Mouse (Mus musculus) gastrocnemius, postnatal 36 days (tissue): ENCODE data around the gene Kctd7. TPM values are rescaled to one million over a fixed set of nuclear protein-coding genes. Genes with fewer than 3 reads are reported as not detected.

Experiments
- DNase-seq, 2 experiments: peaks; one replicate each; pipeline ENCODE4 v3.0.0; 2022
- intact Hi-C: fragments of 180-260 bp; cut with DNase I; formaldehyde crosslinking; loops from one replicate; pipeline ENCODE4 v1.15.1; 2025
- long read RNA-seq, 2 experiments: library from polyadenylated mRNA; stranded (forward); transcript quantifications; one replicate each; pipeline ENCODE4 v2.0.0; 2021
- total RNA-seq, 2 experiments: library from RNA; stranded (reverse); gene quantifications; 2 replicates each; pipeline ENCODE4 v1.2.3; 2021

The Kctd7 gene
- total RNA-seq, result 1 to 10 TPM; 1.8 to 2.2 TPM
- long read RNA-seq, experiment 1, result 0 reads
- long read RNA-seq, experiment 2, full-length matches to known transcripts, result 3 of 4 reads
- long read RNA-seq, experiment 2, partial matches to known transcripts, result 0 of 4 reads
- long read RNA-seq, experiment 2, other reads (novel, unspliced or antisense), result 1 of 4 reads

DNA sequence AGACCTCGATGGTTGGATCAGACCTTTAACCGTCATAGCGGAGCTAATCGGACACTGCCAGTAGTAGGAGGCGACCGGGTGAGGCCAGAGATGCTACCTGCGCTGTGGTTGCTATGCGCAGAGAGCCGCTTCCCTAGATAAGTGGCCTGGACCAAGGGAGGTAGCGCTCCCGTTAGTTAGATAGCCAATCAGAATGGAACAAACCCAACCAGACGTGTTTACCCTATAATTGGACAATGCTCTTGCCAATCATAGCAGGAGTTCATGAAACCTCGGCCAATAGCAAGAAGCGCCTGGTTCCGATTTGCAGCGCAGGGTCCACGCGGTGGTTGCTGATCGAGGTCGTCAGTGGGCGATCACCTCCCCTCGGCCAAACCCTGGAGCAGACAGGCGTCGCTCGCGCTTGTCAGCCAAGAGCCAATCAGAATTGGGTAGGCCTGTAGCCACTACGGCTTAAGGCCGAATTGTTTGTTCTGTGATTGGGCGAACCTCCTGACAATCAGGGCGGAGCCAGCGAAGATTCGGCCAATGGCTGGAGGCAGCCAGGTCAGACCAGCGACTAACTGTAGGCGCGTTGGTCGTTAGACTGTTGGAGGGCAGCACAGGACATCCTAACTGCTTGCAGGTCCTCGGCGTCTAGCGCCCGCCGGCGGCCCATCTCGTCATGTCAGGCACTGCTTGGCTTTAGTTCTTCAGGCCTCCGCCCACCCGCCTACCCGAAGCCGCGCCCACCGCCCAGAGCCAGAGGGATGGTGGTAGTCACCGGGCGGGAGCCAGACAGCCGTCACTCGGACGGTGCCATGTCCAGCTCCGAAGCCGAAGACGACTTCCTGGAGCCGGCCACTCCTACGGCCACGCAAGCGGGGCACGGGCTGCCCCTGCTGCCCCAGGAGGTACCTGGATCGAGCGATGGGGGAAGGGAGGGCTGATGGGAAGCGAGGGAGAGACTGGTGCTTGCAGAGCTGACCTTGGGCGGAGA is at the start of gene Kctd7:
Kctd7 (plus strand) TSS at position 528 of the 979 bp plus-strand sequence.
- DNase-seq, result peak; percentile 93 to 95
- intact Hi-C loops, result loop anchor here (5.0 kb wide), 2 partner anchors 82 to 122 kb away; no protein-coding TSS in a partner anchor

DNA sequence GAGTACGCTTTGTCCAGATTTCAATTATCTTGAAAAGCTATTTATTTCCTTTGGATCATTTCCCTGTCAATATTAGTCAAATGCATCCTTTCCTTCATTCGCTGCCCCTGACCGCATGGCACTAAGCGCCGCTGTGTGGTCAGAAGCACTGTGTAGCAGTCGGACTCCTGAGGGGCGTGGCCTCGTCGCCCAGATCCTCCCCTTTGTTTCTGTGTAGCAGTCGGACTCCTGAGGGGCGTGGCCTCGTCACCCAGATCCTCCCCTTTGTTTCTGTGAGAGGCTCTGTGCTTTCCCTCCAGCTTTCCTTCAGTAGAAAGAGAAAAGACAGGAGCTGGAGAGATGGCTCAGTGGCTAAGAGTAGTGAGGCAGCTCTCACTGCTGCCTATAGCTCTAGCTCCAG is 47.9 kb upstream of the Kctd7 start:
- intact Hi-C loops, result no loop called here
- no peak for DNase-seq

DNA sequence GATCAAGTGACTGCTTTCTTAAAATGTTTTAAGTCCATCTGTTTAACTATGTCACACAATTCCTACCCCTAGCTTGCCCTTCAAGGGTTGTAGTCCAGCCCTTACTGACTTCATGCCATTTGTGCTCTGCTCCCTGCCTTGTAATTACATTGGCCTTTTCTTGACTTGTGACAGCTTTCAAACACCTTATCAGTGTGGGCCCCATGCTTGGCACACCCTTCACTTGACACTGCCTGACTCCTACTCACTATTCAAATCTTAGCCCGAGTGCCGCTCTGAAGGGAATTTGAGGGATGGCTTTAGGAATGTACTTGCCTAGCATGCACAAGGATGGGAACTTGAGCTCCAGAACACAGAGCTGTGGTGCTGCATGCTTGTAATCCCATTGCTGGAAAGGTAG is 46.8 kb upstream of the Kctd7 start:
- intact Hi-C loops, result no loop called here
- no peak for DNase-seq

DNA sequence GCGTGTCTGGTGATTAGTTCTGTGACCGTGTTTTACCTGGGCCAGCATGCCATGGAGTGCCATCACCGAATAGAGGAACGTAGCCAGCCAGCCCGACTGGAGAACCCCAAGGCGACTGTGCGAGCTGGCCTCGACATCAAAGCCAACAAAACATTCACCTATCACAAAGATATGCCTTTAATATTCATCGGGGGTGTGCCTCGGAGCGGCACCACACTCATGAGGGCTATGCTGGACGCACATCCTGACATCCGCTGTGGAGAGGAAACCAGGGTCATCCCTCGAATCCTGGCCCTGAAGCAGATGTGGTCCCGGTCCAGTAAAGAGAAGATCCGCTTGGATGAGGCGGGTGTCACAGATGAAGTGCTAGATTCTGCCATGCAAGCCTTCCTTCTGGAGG is 42.9 kb upstream of the Kctd7 start:
- intact Hi-C loops, result no loop called here
- DNase-seq, result no peak

DNA sequence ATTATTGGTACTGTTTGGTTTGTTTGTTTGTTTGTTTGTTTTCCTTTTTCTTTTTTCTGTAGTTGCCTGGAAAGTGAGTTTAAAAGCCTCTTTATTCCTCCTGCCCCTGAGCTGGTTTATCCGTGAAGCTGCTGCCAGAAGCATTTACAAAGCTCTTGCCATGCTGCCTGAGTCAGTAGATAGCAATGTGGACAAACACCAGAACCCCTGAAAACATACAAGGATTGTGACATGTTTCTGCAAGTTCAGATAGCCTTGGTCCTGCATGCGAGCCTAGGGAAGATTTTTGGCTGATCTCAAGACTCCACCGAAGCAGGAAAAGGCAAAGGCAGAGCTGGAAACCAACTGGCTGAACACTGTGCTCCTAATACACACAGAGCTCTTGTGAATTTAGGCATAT is 35.3 kb upstream of the Kctd7 start:
- no peak for DNase-seq
- intact Hi-C loops, result no loop called here

DNA sequence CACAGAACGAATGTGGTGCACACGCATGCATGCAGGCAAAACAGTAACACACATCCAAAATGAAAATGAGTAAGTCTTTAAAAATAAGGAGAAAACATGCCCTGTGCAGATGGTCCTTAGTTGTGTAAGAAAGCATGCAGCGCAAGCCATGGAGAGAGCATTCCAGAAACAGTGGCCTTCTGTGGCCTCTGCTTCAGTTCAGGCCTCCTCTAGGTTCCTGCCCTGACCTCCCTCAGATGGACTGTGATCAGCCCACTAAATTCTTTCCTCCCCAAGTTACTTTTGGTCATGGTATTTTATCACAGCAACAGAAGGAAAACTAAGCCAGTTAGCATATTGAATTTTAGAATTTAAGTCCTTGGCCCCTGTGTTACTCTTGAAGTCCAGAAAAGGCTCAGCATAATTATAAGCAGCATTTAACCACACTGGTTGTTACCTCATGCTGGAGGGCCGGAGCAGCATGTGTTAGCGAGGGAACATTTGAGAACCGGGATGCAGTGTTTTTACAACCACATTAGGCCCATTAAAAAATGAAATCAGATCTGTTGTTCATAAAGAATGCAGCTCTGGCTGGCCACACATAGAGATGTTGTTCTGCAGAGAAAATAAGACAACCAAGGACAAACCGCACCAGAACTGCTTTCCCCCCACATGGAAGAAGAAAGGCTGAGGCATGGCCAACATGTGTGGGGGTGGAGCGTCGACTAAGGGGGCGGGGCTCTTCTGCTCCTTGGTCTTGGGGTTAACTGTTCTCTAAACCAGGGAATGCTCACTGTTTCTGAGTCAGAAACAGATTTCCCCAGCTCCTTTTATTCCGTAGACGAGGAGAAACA is 33.8 kb upstream of the Kctd7 start:
- DNase-seq, result no peak
- intact Hi-C loops, result no loop called here

DNA sequence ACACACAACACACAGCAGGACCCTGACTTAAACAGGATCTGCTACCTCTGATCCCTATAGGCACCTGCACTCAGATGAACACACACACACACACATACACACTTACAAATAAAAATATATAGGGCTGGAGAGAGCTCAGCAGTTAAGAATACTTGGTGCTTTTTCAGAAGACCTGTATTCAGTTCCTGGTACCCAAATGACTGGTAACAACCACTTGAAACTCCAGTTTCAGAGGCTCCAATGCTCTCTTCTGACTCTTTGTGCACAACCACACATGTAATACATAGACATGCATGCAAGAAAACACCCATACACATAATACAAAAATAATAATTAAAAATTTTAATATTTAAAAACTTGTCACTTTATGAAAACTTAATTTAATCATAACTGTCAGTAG is 32.0 kb upstream of the Kctd7 start:
- DNase-seq, result no peak
- intact Hi-C loops, result no loop called here

DNA sequence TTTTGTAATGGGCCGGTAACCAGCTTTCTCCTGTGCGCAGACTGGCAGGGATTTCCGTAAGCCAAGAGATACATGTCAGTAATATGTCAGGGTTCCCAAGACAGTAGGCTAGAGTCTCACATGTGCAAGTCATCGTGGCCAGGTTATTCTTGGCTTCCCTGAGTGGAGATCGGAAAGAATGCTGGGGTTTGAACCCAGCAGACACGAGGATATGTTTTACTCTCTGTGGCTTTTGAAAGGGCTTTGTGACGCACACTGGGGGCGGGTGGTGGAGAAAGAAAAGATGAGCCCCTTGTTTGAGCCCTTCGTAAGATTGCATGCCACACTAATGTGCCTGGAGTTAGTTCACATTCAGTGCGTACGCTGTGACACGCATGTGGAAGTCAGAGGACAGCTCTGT is 28.5 kb upstream of the Kctd7 start:
- intact Hi-C loops, result no loop called here
- no peak for DNase-seq

DNA sequence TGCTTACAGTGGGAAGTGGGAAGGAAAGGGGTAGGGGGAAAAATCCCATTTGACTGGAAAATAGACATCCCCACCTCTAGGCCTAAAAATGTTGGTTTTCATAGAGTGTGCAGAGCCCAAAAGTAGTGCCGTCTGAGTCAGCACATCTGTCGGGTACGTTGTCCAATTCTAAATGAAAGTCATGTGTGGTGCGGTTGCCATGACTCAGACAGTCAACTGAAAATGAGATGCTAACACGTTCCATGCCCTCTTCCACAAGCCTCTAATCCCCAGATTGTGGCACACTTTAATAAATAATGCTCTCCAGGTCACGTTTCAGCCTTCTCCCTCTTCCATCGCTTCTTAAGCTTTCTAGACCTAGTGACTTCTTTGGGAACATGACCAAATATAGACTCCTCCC is 27.8 kb upstream of the Kctd7 start:
- intact Hi-C loops, result no loop called here
- no peak for DNase-seq

DNA sequence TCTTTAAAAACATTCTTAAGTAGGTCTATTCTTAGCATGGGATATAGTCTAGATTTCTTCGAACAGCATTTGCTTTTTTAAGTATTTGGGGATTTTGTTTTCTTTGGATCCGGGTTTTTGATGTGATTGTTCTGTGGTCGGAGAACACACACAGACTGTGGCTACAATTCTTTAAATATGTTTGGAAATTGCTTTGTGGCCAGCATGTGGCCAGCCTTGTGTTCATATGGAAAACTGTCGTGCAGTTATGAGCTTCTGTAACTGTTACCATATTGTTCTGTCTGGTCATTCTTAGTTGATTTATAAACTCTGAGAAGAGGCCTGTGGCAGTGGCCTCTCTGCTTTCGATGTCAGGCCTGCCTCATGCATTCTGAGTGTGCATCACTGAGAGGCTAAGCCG is 26.7 kb upstream of the Kctd7 start:
- no peak for DNase-seq
- intact Hi-C loops, result no loop called here

DNA sequence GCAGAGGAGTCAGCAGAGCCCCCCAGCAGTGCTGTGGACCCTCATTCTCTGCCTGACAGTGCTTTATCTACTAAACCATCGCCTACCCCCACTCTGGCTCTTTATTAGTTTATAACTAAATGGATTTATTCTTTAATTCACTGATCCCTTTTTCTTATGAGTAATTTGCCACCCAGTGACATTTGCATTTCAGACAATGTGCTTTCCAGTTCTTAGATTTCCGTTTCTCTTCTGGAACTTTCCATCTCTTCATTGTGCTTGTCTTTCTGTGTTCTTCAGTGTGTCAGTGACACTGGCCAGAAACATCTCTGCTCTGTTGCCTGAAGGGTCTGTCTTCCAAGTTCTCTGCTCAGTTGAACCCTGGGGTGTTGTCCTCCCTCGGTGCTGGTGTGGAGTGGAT is 25.4 kb upstream of the Kctd7 start:
- no peak for DNase-seq
- intact Hi-C loops, result no loop called here

DNA sequence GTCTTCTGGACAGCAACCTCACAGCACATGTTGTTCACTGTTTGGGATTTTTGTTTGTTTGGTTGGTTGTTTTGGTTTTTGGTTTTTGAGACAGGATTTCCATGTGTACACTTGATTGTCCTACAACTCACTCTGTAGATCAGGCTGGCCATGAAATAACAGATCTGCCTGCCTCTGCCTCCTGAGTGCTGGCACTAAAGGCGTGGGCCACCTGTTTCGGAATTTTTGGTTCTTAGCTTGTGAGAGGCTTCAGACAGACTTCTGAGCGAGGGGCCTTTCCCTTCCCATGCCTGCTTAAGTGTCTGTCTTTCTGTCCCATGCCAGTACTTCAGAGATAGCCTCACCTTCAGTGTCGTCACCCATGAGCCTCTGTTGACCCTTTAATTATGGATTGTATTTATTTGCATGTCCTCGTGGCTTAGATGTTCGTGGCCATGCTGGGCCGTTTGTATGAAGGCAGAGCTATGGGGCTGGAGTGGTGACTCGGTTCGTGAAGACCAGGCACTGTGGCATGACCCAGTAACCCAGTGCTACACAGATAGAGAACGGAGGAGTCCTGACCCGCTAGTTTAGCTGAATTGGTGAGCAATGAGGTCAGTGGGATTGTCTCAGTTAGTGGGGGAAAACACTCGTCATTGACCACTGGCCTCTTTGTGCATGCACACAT is 24.5 kb upstream of the Kctd7 start:
- no peak for DNase-seq
- intact Hi-C loops, result no loop called here

DNA sequence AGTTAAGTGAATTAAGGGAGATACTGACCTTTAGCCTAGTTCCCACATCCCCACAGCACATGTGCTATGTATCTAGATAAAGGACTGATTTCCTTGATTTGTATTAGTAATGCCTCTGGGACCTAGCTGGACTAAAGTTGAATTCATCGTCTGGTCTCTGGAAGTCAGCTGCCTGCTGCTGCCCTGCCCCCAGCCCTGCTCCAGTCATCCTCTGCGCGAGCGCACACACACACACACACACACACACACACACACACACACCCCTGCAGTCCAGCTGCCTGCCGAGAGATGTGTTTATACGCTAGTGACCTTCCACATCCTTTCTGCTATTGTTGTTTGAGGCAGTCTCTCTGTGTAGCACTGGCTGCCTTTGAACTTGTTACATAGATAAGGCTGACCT is 23.8 kb upstream of the Kctd7 start:
- intact Hi-C loops, result no loop called here
- peak in 1 of 2 experiments; percentile 43 for DNase-seq

DNA sequence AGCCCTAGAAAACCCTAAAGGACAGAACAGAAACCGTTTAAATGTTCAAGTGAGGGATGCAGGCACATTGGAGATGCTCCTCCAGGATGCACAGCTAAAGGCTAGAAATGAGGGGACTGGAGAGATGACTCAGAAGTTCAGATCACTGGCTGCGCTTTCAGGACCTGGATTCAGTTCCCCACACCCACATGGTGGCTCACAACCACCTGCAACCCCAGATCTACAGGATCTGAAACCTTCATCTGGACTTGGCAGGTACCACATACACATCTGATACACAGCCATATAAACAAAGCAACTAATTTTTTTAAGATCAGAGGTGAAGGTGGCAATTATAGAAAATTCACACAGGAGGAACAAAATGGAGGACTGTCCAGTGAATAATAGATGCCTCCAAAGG is 22.3 kb upstream of the Kctd7 start:
- no peak for DNase-seq
- intact Hi-C loops, result no loop called here

DNA sequence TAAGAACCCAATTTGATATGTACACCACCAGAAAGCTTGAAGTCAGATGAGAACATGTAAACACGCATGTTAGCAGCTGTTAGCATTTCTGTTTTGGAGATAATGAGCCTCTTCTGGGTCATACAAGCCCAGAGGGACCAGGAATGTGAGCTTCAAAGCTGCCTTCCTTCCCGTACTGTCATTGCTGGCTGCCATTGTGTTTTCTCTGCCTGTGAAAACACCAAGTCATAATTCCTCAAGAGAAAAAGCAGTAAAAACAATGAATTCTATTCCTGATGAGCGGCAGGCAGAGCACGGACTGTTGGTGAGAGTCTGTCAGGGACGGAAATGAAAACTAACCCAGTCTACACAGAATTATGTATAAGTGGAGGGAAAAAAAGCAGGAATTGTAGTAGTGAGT is 20.4 kb upstream of the Kctd7 start:
- DNase-seq, result no peak
- intact Hi-C loops, result no loop called here

DNA sequence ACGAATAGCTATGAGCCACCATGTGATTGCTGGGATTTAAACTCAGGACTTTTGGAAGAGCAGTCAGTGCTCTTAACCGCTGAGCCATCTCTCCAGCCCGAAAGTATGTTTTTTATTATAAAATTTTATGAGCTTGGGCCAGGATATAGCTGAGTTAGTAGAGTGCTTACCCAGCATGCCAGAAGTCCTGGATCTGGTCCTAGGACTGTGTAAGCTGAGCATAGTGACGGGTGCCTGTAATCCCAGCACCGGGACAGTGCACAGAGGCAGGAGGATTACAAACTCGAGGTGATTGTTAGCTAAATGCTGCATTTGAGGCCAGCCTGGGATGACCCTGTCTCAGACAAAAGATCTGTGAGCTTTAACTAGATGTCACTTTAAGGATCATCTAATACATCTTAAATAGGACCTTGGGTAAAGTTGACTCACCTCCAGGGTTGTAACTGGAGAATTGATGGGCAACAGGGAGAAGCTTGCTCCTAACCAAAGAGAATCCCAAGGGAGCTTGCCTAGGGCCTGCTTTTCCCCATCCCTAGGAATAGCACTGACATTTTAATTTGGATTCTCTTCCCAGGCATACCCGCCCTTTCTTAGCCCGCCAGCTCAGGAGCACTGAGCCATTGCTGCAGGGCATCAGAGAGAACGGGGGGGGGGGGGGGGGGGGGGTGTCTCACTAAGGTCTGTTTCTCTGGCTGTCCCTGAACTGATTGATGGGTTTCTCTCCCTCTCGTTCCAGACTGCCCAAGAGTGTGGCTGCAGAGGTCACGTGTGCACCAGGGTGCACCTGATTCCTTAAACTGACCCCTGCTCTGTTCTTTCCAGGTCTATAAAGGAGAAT is 15.8 kb upstream of the Kctd7 start:
- intact Hi-C loops, result no loop called here
- DNase-seq, result peak in 1 of 2 experiments; percentile 31

DNA sequence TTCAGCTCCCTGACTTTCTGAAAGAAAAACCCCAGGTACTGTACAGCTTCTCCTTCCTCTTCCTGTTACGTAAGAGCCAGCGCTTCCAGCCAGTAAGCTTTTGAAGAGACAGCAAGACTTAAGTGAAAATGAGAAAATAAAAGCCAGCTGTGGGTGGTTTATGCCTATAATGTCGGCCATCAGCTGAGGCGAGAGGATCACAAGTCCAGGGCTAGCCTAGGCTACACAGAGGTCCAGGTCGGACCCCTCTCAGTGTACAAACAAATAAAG is 15.2 kb upstream of the Kctd7 start:
- intact Hi-C loops, result no loop called here
- DNase-seq, result no peak

DNA sequence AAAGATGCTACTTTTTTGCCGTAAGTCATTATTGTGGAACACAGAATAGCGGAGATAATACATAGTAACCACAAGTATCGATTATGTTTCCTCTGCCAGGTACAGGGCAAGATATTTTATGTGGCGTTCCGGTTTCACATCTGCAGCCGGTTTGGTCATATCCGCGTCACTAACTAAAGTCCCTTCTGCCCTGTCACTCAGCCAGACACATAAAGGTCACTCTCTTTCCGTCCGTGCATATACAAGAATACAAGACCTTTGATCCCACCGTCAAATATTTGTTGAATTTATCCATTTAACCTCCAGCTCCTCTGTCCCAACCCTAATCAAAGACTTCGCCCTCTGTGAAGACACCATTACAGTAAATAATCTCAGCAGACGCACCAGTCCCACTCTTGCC is 8.1 kb upstream of the Kctd7 start:
- intact Hi-C loops, result no loop called here
- DNase-seq, result no peak

DNA sequence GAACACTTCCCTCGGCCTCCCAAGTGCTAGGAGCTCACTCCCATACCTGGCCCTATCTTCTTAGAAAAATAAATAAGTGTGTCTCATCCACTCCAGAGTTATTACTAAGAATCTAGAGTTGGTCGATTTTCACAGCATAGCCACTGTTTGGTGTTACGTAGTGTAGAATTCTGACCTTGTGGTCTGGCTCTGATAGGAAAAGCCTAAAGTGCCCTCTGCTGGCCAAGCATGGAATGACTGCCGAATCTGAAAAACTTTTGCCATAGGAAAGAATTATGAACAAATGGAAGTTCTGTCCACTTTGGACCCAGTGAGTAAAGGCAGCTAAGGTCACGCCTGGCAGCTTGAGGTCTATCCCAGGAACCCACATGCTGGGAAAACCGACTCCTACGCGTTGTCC is 5.3 kb upstream of the Kctd7 start:
- intact Hi-C loops, result loop anchor here (1.0 kb wide), 1 partner anchor 95 kb away; no protein-coding TSS in a partner anchor
- peak; percentile 72 to 79 for DNase-seq

DNA sequence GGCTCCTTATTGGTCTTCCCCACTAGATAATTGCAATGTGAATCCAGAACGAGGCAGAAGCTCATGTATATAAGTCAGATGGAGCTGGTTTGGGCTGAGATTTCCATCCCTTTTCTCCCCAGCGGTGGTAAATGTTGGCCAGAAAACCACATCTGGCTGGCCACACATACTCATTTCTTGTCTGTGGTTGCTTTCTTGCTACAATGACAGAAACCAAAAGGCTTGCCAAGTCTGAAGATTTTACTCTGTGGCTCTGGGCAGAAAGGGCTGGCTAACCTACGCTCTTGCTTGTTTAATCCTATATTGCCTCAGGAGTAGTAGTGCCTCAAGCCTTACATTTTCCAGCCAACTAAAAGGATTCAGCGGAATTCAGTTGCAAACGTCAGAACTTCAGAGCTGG is 3.5 kb upstream of the Kctd7 start:
- intact Hi-C loops, result loop anchor here (5.0 kb wide), 2 partner anchors 79 to 119 kb away; no protein-coding TSS in a partner anchor
- no peak for DNase-seq
